Mouse (Mus musculus) gastrocnemius, postnatal 36 days (tissue): Measurements from ENCODE around the gene Eya4. TPM values are rescaled to one million over a fixed set of nuclear protein-coding genes. Genes with fewer than 3 reads are reported as not detected.

ENCODE experiments used
- DNase-seq, 2 experiments: peaks; one replicate each; pipeline ENCODE4 v3.0.0; 2022
- intact Hi-C: fragments of 180-260 bp; cut with DNase I; formaldehyde crosslinking; loops from one replicate; pipeline ENCODE4 v1.15.1; 2025
- total RNA-seq, 2 experiments: library from RNA; stranded (reverse); gene quantifications; 2 replicates each; pipeline ENCODE4 v1.2.3; 2021

Gene Eya4
- total RNA-seq, 2 experiments from 2014 or later, result 26.3 to 28.1 TPM

DNA sequence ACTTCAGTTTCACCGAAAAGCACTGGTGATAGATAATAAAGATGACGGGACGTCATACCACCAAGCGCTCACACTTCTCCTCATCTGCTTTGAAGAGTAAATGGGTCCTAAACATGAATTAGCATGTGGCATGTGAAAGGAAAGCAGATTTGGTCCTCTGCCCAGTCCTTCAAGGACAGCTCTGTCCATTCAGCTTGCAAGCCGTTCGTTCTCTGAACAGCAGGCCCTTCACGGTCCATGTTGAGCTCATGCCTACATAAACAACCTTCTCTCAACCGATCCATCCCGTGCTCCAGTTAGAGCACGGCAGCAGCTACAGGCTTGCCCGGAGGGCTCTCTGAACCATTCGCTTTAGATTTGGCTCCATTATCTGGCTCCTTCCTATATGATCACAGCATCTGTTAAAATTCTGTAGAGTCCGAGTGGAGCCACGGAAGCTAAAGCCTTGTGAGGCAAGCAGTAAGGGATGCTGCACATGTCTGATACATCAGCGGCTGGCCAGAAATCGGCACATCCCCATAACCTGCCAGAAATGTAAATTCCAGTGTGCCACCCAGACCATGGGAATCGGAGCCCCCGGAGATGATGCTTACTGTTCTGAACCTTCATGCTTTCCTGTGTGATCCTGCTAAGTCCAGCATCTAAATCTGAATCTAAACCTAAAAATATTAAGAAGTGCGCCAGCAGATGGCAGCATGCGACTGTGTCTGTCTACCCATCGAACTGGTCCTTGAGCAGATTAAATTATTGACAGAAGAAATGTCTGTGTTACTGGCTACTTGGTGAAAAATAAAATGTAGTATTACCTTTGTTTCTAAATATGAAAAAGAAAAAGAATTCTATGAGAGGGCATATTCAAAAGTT is 264.0 kb downstream of the Eya4 start:
- DNase-seq, result peak; percentile 26 to 36
- intact Hi-C loops, result loop anchor here (1.0 to 5.0 kb wide), 3 partner anchors 524 to 691 kb away; no protein-coding TSS in a partner anchor

DNA sequence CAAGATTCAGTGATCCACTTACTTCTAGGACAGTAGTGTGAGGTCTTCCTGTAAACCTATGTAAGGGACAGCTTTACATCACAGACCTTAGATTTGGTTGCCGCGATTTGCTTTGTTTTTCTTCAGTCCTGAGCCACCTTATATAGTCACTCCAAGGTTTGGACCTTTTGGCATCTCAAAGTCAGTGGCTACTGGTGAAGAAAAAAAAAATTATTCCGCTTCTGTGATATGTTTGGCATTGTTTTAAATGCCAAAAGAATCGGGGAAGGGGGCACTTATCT is 269.1 kb downstream of the Eya4 start:
- DNase-seq, result no peak
- intact Hi-C loops, result loop anchor here (5.0 kb wide), 2 partner anchors 299 to 504 kb away; no protein-coding TSS in a partner anchor

DNA sequence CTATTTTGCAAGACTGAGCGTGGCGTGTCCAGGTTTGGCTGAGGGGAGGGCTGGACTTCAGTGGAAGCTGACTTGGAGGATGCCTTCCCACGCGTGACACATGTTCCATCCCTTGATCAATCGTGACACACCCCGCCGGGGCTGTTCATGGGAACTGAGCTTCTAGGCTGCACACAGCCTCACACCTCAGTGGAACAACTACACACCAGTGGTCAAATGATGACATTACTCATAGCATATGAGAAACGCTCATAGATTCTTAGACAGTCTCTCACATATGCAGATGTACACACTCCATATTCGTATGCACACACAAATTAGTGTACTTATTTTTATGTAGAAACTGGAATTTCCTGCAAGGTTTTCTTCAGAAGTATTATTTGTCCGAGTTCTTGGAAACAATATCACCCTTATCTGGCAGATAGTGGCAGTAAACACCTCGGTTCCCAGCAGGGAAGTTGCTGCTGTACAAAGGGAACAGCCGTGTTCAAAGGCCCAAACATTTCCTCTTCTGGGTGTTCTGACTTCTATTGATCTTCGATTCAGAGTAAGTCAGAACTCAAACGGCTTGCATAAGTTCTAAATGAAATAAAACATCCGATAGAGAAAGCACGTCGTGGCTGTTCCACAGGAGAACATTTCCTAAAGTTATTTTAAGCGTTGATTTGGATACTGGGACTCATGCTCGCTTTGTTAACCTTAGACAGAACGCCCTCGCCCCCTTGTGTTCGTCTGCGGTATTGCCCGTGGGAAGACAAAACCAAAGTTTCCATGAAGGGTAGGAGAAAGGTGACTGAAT is 269.6 kb downstream of the Eya4 start:
- intact Hi-C loops, result loop anchor here (5.0 kb wide), 2 partner anchors 299 to 504 kb away; no protein-coding TSS in a partner anchor
- DNase-seq, result peak; percentile 75 to 79

DNA sequence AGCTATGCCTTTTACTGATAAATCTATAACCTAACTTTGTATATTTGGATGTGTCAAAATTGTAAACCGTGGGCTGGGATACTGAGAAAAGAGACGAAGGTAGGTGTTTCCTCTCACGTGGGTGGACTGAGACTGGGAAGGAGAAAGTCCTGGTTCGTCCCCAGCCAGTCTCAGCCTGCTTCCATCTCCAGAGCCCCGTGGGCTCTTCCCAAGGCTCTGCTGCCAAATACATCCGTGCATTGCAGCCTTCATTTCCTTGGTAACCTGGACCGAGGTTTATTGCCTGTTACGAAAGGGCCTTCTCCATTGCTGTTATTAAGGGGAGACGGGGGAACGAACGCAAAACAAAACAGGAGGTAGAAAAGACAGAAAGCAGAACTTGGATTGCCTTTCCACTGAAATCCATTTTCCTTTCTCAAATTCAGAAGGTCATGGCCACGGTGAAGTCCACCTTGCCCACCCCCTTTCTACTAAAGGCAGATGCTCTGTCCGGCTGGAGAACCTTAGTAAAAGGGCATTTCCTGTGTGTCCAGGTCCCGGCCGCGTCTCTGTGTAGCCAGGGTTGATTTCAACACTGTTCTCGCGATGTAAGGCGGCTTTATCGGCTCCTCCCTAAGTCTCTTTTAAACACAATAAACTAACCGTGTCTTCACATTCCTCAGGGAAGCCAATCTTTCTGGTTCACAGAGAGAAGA is 273.7 kb downstream of the Eya4 start:
- intact Hi-C loops, result no loop called here

DNA sequence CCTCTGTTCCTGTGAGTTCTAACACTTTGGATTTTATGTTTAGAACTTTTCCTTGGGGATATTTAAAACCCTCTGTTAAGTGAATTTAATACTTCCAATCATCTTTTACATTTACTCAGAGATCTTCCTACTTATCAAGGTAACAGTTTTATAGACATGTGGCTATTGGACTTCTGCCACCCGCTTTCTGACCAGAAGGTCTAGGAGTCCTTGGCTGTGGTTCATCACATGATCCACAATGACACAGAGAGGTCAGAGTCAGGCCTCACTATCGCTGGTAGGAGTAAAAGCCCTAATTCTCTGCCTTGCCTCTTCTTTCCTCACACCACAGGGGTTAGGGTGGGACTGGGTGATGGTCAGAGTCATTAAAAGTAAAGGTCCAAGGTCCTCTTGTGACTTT is 277.2 kb downstream of the Eya4 start:
- intact Hi-C loops, result no loop called here
- no peak for DNase-seq

More for the DNA sequence above, 273.7 kb downstream of the Eya4 start:
- DNase-seq, result no peak

DNA sequence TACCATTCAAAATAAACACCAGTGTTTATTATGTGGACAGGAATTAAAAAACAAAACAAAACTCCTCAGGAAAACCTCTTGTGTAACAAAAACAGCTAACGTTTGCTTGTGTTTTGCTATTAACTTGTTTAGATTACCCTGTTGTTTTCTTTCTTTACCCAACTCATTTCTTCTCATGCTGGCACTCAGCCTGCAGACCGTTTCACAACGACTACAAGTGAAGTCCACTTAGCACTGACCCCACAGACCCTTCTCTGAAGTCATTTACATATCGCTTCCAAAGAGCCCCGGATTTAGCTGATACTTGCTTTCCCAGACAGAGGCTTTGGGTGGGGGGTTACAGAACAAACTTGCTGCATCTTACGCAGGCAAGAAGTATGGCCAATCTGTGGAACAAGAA is 286.9 kb downstream of the Eya4 start:
- DNase-seq, result no peak
- intact Hi-C loops, result loop anchor here (5.0 kb wide), 1 partner anchor 501 kb away; no protein-coding TSS in a partner anchor

- DNase-seq, result no peak
- intact Hi-C loops, result loop anchor here (5.0 kb wide), 1 partner anchor 500 kb away; no protein-coding TSS in a partner anchor
These were observed 287.9 kb downstream of the Eya4 start for GRCm38 (mm10) chr10:23062719-23063118.

DNA sequence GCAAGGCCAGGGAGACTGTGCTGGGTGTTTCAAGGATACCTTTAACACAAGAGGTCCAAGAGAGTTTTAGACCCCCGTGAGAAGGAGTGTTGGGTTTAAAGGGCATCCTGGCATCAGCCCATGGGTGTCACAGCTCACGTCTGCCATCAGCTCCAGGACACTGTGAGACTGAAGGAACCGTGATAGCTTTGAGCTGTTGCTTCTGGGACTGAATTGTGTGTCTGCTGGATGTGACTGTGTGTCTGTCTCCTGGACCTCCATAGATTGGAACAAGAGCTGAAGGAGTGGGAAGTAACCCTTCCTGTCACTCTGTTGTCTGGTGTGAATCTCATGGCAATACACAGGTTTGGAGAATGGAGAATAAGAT is 289.9 kb downstream of the Eya4 start:
- no peak for DNase-seq
- intact Hi-C loops, result loop anchor here (5.0 kb wide), 1 partner anchor 498 kb away; no protein-coding TSS in a partner anchor

DNA sequence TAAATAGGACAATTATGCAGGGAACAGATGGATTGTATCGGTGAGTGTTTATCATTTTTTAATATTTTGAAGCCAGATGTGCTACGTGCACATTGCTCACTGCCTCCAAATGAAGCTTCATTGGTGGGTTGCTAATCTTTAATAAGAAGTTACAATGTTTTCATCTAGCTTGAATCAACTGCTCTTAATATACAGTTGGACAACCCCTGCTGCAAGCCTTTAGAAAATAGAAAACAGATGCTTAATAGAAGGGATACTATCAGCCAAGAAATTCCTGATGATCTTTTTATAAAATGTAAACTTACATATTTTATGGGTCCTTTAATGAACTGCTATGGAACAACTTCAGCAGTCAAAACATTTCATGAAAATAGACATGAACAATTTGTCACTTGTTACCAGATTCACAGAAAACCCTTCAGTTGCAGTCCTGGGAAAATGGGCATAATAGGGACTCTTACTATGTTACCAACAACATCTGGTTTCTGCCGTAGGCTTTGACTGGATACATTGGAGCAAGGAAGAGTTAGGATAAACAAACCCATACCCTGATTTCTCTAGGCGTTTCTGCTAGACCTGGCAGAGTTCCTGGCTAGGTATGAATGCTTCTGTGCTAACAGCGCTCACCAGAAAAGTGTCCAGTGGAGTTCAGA is 290.4 kb downstream of the Eya4 start:
- intact Hi-C loops, result loop anchor here (5.0 kb wide), 1 partner anchor 498 kb away; no protein-coding TSS in a partner anchor
- DNase-seq, result no peak

DNA sequence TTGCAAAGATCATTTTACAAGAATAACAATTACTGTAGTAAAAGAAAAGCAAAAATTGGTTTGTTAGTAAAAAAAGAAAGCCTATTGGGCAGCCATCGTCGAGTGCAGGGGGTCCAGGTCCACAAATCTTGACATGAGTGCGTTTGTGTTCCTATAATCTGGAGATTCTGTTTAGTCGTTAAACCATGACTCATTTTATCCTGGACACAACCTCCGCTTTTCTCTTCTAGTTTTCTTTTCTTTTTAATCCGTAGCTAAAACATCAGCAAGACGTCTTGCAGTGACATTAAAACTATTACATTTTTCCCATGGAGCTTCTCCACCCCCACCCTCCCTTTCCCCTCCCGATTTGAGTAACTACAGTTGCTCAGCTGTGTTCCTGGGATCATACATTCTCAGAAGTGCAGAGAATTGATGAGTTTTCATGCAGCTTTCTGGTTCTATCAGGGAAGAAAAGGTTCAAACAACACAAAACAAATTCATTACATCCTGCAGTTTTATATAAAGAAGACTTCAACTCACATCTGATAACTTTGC is 297.1 kb downstream of the Eya4 start:
- intact Hi-C loops, result no loop called here
- no peak for DNase-seq
